Mouse (Mus musculus): ENCODE data around the gene Otog.

Gene Otog

DNA sequence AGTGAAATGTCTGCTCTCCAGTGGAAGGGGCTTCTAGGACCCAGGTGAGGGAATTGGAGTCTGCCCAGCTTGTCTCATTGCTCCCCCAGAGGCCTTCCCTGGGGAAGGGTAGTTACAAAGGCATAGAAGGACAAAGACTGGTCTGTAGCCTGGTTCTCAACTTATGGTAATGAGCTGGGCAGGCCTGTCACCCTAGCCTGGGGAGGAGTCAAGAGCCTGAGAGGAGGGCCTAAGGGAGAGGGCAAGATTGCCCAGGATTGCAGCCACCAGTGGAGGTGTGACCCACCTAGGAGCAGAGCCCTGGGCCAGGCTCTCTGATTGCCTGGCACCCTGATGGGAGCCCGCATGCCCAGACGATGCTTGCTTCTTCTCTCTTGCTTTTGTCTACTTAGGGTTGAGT lies at the start of gene Otog:
Gene Otog (plus strand): TSS at position 292 of the 400 bp plus-strand sequence.
- DNase-seq (ENCODE audit: low spot score): no peak

DNA sequence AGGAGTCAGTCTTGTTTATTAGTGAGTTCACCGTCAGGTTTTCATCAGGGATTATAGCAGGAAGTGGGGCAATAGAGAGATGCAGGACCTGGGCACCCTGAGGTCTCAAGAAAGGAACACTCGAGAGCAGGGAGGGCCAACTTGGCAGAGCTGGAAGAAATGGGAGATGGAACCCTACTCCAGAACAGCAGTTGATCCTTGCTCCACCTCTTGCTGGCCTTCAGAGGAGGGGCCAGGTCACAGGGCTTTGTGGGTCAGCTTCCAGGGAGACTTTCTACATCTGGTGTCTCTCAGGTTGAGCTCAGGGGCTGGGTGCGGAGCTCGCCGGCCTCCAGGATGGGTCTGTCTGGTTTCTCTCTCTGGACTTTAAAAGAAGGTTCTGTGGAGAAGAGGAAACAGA lies 45.4 kb upstream of the Otog start:
- no peak for DNase-seq (ENCODE audit: low spot score)

- DNase-seq (ENCODE audit: low spot score): no peak
Observed at GRCm38 (mm10) chr7:46200021-46200420, 40.8 kb upstream of the Otog start.

- no peak for DNase-seq (ENCODE audit: low spot score)
Observed at GRCm38 (mm10) chr7:46201649-46202048, 39.1 kb upstream of the Otog start.

DNA sequence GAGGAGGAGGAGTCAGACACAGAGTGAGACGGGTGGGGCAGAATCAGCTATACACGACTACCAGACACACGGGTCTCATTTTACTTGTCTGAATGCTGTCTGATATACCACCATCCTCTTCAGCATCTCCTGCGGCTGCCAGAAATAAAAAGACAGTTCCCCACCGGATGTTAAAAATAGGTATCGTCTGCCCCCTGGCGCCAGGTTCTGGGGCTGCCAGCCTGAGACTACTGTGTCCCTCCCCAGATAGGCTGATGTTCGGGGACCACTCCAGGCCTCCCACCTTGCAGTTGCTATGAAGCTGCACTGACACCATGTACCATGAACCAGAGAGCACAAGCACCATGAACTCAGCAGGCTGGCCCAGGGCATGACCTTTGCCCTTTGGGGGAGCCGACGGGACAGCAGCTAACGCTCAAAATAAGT lies 36.7 kb upstream of the Otog start:
- DNase-seq (ENCODE audit: low spot score): peak; percentile 48

- no peak for DNase-seq (ENCODE audit: low spot score)
Observed at GRCm38 (mm10) chr7:46204775-46205174, 36.0 kb upstream of the Otog start.

GRCm38 (mm10) chr7:46208131-46208530 lies 32.7 kb upstream of the Otog start:
- DNase-seq (ENCODE audit: low spot score): no peak

- DNase-seq (ENCODE audit: low spot score): no peak
Observed at GRCm38 (mm10) chr7:46210276-46210675, 30.5 kb upstream of the Otog start.

DNA sequence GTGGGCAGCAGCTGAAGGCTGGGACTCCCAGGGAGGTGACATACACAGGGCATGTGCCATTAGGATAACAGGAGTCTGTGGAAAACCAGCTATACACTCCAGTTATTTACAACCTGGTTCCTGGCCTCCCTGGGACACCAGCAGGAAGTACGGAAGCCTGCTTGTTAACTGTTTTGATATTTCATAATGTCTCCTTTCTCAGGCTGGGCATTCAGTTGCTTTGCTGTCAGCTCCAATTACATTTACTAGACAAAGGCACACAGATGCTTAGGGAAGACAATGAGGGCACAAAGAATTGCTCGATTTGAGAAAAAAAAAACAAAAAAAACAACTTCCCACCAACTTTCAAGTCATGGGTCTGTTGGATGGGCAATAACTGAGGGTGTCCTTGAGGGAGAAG lies 24.3 kb upstream of the Otog start:
- DNase-seq (ENCODE audit: low spot score): no peak

DNA sequence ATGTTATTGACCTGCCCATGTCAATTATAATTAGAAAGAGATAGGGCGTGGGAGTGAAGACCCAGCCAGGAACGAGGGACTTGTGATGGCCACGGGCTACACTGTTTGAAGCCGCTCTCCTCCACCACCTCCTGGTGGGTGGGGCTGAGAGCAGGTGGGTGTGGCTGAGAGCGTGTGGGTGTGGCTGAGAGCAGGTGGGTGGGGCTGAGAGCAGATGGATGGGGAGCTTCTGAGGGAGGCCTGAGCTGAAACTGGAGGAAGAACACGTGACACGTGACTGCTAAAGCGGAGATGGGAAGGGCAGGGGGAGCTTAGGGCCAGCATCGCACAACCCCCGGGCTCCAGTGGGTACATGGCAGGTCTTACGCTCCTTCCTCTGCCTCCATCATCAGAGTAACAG lies 22.4 kb upstream of the Otog start:
- DNase-seq (ENCODE audit: low spot score): no peak

GRCm38 (mm10) chr7:46220591-46221129 lies 20.1 kb upstream of the Otog start:
- no peak for DNase-seq (ENCODE audit: low spot score)

DNA sequence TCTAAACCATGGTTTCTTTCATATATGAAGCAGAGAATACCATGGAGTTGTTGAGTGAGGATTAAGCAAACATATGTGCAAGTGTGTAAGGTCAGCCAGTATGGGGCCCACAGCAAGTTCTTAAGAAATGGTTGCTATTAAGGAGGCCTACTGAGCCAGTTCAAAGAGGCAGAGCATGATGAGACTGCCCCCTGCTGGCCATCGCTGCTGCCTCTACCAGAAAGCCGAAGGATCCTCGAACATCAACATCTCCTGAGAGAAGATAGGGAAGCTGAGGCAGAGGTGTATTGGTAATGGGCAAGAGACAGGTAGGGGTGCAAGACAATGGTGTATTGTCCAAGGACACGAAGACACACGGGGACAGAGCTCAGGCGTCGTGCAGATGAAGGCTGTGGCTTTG lies 14.5 kb upstream of the Otog start:
- peak; percentile 30 for DNase-seq (ENCODE audit: low spot score)

DNA sequence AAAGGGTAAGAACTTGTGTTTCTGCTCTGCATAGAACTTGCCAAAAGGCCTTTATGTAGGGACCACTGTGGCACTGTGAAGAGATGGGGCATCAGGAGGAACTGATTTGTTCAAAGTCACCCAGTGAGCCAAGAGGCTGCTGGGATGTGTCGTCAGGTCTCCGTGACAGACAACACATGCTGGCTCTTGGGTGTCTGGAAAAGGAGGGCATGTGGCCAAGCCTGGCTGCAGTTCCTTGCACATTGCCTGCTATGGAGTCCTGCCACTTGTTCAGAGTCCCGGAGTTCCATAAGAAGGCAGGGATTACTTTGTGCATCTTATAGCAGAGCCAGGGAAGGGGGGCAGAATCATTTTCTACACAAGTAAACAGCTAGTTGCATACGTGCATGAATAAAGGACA lies 13.9 kb upstream of the Otog start:
- DNase-seq (ENCODE audit: low spot score): no peak

- no peak for DNase-seq (ENCODE audit: low spot score)
Observed at GRCm38 (mm10) chr7:46235948-46236347, 4.8 kb upstream of the Otog start.

- no peak for DNase-seq (ENCODE audit: low spot score)
Observed at GRCm38 (mm10) chr7:46236363-46236762, 4.4 kb upstream of the Otog start.

DNA sequence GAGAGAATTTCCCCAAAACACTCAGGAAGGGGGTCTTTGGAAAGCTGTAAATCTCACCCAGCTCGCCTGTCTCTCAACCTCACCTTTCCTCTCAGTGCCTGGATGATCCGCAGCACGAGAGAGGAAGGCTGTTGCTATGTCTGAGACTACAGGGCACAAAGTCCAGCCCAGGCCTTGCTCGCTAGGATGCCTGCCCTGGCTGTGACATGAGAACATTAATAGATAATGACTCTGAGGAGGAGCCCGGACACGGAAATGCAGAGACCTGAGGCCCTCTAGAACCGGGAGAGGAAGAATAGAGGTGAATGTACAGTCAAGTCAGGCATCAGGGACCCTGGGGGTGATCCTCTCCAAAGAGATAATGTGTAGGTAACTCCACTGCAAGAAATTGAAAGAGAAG lies 3.6 kb upstream of the Otog start:
- no peak for DNase-seq (ENCODE audit: low spot score)

DNA sequence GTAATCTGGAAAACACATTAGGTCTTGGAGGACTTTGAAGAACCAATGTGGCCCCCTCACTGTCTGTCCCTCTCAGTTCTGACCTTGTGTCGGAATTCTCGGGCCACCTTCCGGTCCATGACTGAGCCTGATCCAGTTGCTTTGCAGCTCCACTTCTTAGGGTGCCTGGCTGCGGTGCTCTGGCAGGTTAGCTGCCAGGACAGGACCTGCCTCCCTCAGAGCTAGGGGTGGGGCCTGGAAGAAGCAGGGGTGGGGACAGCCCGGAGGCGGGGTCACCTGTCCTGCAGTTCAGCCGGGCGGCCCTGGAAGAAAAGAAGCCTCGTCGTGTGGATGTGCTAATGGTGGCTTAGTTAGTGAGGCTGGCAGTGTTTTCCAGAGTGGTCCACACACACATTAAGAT lies 2.4 kb upstream of the Otog start, which contains the start of gene Ush1c:
Gene Ush1c (minus strand): TSS at position 158 of the 400 bp plus-strand sequence.
- DNase-seq (ENCODE audit: low spot score): no peak

DNA sequence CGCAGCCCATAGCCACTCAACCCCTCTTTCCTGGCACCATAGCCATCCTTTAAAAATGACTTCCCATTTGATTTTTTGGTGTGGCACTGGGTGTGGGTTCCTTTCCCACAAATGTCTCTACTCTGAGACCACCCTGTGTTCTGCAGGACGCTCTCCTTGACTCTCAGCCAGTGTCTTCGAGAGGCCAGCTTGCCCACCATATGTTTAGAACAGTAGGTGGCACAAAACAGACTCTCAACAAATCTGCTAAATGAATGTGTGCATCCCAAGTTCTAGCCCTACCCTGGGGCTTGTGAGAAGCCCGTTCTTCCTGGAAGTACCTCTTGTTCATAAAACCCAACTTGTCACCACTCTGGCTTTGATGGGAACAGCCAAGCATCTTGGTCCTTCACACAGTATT lies 696 bp upstream of the Otog start:
- DNase-seq (ENCODE audit: low spot score): no peak

DNA sequence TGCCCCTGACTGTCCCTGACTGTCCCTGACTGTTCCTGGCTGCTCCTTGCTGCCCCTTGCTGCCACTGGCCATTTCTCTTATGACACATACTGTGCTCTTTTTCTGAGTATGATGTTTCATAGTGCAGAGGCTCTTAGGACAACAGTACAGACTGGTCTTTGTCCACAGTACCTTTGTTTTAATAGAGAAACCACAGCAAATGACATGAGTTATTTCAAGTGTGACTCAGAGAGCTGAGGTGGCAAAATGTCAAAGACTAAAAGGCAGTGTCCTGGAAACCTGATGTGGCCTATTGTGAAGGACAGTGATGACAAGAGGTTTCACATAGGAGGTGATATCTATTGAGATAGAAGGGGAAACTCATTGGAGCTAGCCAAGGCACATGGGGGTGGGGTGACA lies 6.1 kb downstream of the Otog start:
- no peak for DNase-seq (ENCODE audit: low spot score)

- no peak for DNase-seq (ENCODE audit: low spot score)
Observed at GRCm38 (mm10) chr7:46247606-46248005, 6.8 kb downstream of the Otog start.

- DNase-seq (ENCODE audit: low spot score): no peak
Observed at GRCm38 (mm10) chr7:46251841-46252240, 11.1 kb downstream of the Otog start.

GRCm38 (mm10) chr7:46276156-46276555 lies 35.4 kb downstream of the Otog start:
- DNase-seq (ENCODE audit: low spot score): no peak

DNA sequence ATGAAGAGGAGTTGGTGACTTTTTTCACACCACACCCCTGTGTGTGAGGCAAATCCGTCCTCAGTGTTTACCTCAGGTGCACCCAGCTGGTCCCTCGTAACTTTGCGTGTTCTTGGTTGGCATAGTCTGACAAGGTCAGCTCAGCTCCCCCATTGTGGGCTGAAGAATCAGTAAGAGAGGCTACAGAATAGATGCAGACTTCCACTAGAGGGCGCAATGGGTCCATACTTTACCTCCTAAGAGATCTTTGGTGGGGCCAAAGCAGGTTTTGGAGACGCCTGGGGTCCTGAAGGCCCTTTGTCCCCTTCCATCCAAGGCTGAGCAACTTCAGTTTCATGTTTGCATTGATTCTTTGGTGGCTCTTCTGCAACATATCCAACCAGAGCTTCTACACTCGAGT lies 39.2 kb downstream of the Otog start:
- DNase-seq (ENCODE audit: low spot score): peak; percentile 17

DNA sequence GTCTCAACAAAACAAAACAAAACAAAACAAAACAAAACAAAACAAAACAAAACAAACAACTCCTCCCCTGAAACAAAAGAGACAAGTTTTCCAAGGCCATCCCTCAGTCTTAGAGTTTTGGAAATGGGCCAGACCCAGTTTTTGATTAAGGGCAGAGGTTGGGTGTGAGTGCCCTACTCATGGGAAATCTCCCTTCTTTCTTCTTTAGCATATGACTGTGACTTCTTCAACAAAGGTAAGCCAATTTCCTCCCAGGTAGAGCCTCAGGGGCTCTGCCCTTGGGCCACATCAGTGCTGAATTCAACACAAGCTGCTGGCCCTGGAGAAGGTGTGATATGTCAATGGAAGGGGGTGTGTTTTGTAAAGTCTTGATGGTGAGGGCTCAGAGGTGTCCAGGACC lies 40.1 kb downstream of the Otog start:
- no peak for DNase-seq (ENCODE audit: low spot score)

- no peak for DNase-seq (ENCODE audit: low spot score)
Observed at GRCm38 (mm10) chr7:46282276-46282675, 41.5 kb downstream of the Otog start.

All from left cerebral cortex, adult 11 months (tissue).